Mouse (Mus musculus): ENCODE data around the gene Vasp. TPM values are rescaled to one million over a fixed set of nuclear protein-coding genes. Genes with fewer than 3 reads are reported as not detected.
"Not testable (repeated sequence)": the region's sequence is repeated elsewhere in the genome, so short reads cannot be mapped to it uniquely, and the experiment has no call there.

Gene Vasp
- polyA plus RNA-seq, 1 experiment, result 517 TPM

GRCm38 (mm10) chr7:19281680-19282304, 10.2 kb upstream of the Vasp start:
- H3K4me3 ChIP-seq (ENCODE audit: low read depth, low read length), result peak overlapping the region; percentile 67; the same call in 1 of the 2 replicates
- peaks cover 21% of the 10 kb centered on the region for H3K27me3 ChIP-seq (ENCODE audit: control insufficient read depth, insufficient read depth, low read length)
- not testable (repeated sequence) for H3K27ac ChIP-seq (ENCODE audit: insufficient read depth, low read depth, low read length); H3K36me3 ChIP-seq (ENCODE audit: control insufficient read depth, insufficient read depth, low read length)
- peaks cover 19% of the 10 kb centered on the region for H3K4me1 ChIP-seq (ENCODE audit: control insufficient read depth, insufficient read depth, insufficient read length, low read length)
- peak; percentile 48; the same call in 1 of the 2 replicates for TF ChIP-seq CTCF (IDR thresholded peaks at IDR 0.05; ENCODE audit: extremely low read depth, insufficient read length, insufficient replicate concordance, low read depth, low read length)
- WGBS, result 34% methylated on average over 6 of the region's 6 CpGs

- H3K4me3 ChIP-seq (ENCODE audit: low read depth, low read length), result peak within 1 kb of the TSS; percentile 58
- H3K27me3 ChIP-seq (ENCODE audit: control insufficient read depth, insufficient read depth, low read length), result peaks cover 21% of the 10 kb centered on the region
- peaks cover 19% of the 10 kb centered on the region for H3K4me1 ChIP-seq (ENCODE audit: control insufficient read depth, insufficient read depth, insufficient read length, low read length)
- no peaks in the 10 kb centered on the region for H3K36me3 ChIP-seq (ENCODE audit: control insufficient read depth, insufficient read depth, low read length)
- 1% methylated on average over 46 of the region's 46 CpGs for WGBS
- no peak within 1 kb of the TSS for H3K27ac ChIP-seq (ENCODE audit: insufficient read depth, low read depth, low read length)
- TF ChIP-seq CTCF (IDR thresholded peaks at IDR 0.05; ENCODE audit: extremely low read depth, insufficient read length, insufficient replicate concordance, low read depth, low read length), result peak; percentile 26; the same call in 1 of the 2 replicates
- no peak for TF ChIP-seq POLR2A (IDR thresholded peaks at IDR 0.05; ENCODE audit: low read depth, low read length)
Measured at GRCm38 (mm10) chr7:19279581-19280114, 8.0 kb upstream of the Vasp start, which contains the start of gene Ppm1n. Ppm1n (minus strand) TSS chr7:19280064.

- H3K4me1 ChIP-seq (ENCODE audit: control insufficient read depth, insufficient read depth, insufficient read length, low read length), result peaks cover 19% of the 10 kb centered on the region
- H3K36me3 ChIP-seq (ENCODE audit: control insufficient read depth, insufficient read depth, low read length), result no peaks in the 10 kb centered on the region
- WGBS, result 5% methylated on average over 34 of the region's 34 CpGs
- peaks cover 21% of the 10 kb centered on the region for H3K27me3 ChIP-seq (ENCODE audit: control insufficient read depth, insufficient read depth, low read length)
- H3K4me3 ChIP-seq (ENCODE audit: low read depth, low read length), result peak overlapping the region; percentile 58
- no peak overlapping the region for H3K27ac ChIP-seq (ENCODE audit: insufficient read depth, low read depth, low read length)
- TF ChIP-seq POLR2A (IDR thresholded peaks at IDR 0.05; ENCODE audit: low read depth, low read length), result no peak
- TF ChIP-seq CTCF (IDR thresholded peaks at IDR 0.05; ENCODE audit: extremely low read depth, insufficient read length, insufficient replicate concordance, low read depth, low read length), result no peak
Measured at GRCm38 (mm10) chr7:19279052-19279451, 7.4 kb upstream of the Vasp start.

GRCm38 (mm10) chr7:19276253-19276652, 4.6 kb upstream of the Vasp start:
- Histone ChIP-seq H3K27ac (ENCODE audit: insufficient read depth, low read depth, low read length) (no peak overlapping the region), H3K27me3 (ENCODE audit: control insufficient read depth, insufficient read depth, low read length) (peaks cover 14% of the 10 kb centered on the region), H3K4me1 (ENCODE audit: control insufficient read depth, insufficient read depth, insufficient read length, low read length) (peaks cover 14% of the 10 kb centered on the region), H3K36me3 (ENCODE audit: control insufficient read depth, insufficient read depth, low read length) (no peaks in the 10 kb centered on the region), H3K4me3 (ENCODE audit: low read depth, low read length) (no peak overlapping the region)
- 47% methylated on average over 4 of the region's 4 CpGs for WGBS
- TF ChIP-seq POLR2A (IDR thresholded peaks at IDR 0.05; ENCODE audit: low read depth, low read length) (no peak), CTCF (IDR thresholded peaks at IDR 0.05; ENCODE audit: extremely low read depth, insufficient read length, insufficient replicate concordance, low read depth, low read length) (peak; percentile 49; the same call in 1 of the 2 replicates)

GRCm38 (mm10) chr7:19272173-19272764, 652 bp upstream of the Vasp start:
- Histone ChIP-seq H3K27ac (ENCODE audit: insufficient read depth, low read depth, low read length) (peak overlapping the region; percentile 96), H3K4me3 (ENCODE audit: low read depth, low read length) (peak overlapping the region; percentile 95), H3K36me3 (ENCODE audit: control insufficient read depth, insufficient read depth, low read length) (peaks cover 10% of the 10 kb centered on the region), H3K27me3 (ENCODE audit: control insufficient read depth, insufficient read depth, low read length) (no peaks in the 10 kb centered on the region), H3K4me1 (ENCODE audit: control insufficient read depth, insufficient read depth, insufficient read length, low read length) (peaks cover 16% of the 10 kb centered on the region)
- peak; percentile 55 for TF ChIP-seq POLR2A (IDR thresholded peaks at IDR 0.05; ENCODE audit: low read depth, low read length)
- TF ChIP-seq CTCF (IDR thresholded peaks at IDR 0.05; ENCODE audit: extremely low read depth, insufficient read length, insufficient replicate concordance, low read depth, low read length), result no peak
- WGBS, result 1% methylated on average over 36 of the region's 36 CpGs

GRCm38 (mm10) chr7:19270509-19271237, 944 bp downstream of the Vasp start:
- Histone ChIP-seq H3K4me1 (ENCODE audit: control insufficient read depth, insufficient read depth, insufficient read length, low read length) (peaks cover 27% of the 10 kb centered on the region), H3K36me3 (ENCODE audit: control insufficient read depth, insufficient read depth, low read length) (peaks cover 10% of the 10 kb centered on the region), H3K4me3 (ENCODE audit: low read depth, low read length) (peak overlapping the region; percentile 95), H3K27ac (ENCODE audit: insufficient read depth, low read depth, low read length) (peak overlapping the region; percentile 96), H3K27me3 (ENCODE audit: control insufficient read depth, insufficient read depth, low read length) (no peaks in the 10 kb centered on the region)
- under 1% methylated on average over 20 of the region's 21 CpGs for WGBS
- TF ChIP-seq CTCF (IDR thresholded peaks at IDR 0.05; ENCODE audit: extremely low read depth, insufficient read length, insufficient replicate concordance, low read depth, low read length) (no peak), POLR2A (IDR thresholded peaks at IDR 0.05; ENCODE audit: low read depth, low read length) (0 out of 2 replicates have a peak, but pooled peaks have one; percentile 18)

Data from small intestine, adult 2 months (tissue).